Mouse (Mus musculus) MEL (cell line): ENCODE measurements around the gene Tgm1. TPM values are rescaled to one million over a fixed set of nuclear protein-coding genes. Genes with fewer than 3 reads are reported as not detected.

ENCODE experiments used
- DNase-seq: peaks from one replicate; pipeline ENCODE4 v3.0.0; 2011; ENCODE audit warnings: low read depth, low spot score
- H3K27ac ChIP-seq: 2 replicates; pipeline ENCODE4 v1.5.1; 2012; ENCODE audit warnings: low read depth, mild to moderate bottlenecking, control low read depth, low read length, moderate library complexity; ENCODE audit not compliant: control insufficient read depth
- H3K27me3 ChIP-seq, 2 experiments: fragments of 150-350 bp in 1 of 2; sonication (generic) in 1 of 2; 2 replicates each; pipeline ENCODE4 v1.6.1; 2012; ENCODE audit warnings: low read length in 2 of 2, mild to moderate bottlenecking in 2 of 2, improper control_type of control experiment in 1 of 2, moderate library complexity in 1 of 2; ENCODE audit not compliant: insufficient read depth in 2 of 2, control insufficient read depth in 1 of 2
- H3K36me3 ChIP-seq, 2 experiments: 2 replicates each; pipeline ENCODE4 v1.6.1; 2012 to 2014; ENCODE audit warnings: low read length in 2 of 2, improper control_type of control experiment in 1 of 2, inconsistent platforms in 1 of 2, mild to moderate bottlenecking in 1 of 2; ENCODE audit not compliant: insufficient read depth in 2 of 2, control insufficient read depth in 1 of 2
- H3K4me1 ChIP-seq, 2 experiments: fragments of 150-350 bp in 1 of 2; sonication (generic) in 1 of 2; 2 replicates each; pipeline ENCODE4 v1.6.1; 2012; ENCODE audit warnings: low read length in 2 of 2, improper control_type of control experiment in 1 of 2, mild to moderate bottlenecking in 1 of 2; ENCODE audit not compliant: insufficient read depth in 2 of 2, control insufficient read depth in 1 of 2
- H3K4me3 ChIP-seq, 2 experiments: fragments of 150-350 bp in 1 of 2; sonication (generic) in 1 of 2; 2 replicates each; pipeline ENCODE4 v1.5.1; 2012; ENCODE audit warnings: low read depth in 2 of 2, low read length in 2 of 2, mild to moderate bottlenecking in 2 of 2, moderate library complexity in 2 of 2, control low read depth in 1 of 2, improper control_type of control experiment in 1 of 2; ENCODE audit not compliant: control insufficient read depth in 1 of 2, insufficient read depth in 1 of 2
- H3K79me2 ChIP-seq: 2 replicates; pipeline ENCODE4 v1.6.1; 2012; ENCODE audit warnings: mild to moderate bottlenecking, low read length, moderate library complexity; ENCODE audit not compliant: control insufficient read depth, poor library complexity, insufficient read depth
- H3K9ac ChIP-seq: 2 replicates; pipeline ENCODE4 v1.6.1; 2012; ENCODE audit warnings: low read depth, mild to moderate bottlenecking, control low read depth, low read length, moderate library complexity; ENCODE audit not compliant: control insufficient read depth, poor library complexity, severe bottlenecking
- H3K9me3 ChIP-seq: fragments of 150-350 bp; sonication (generic); replicated peaks from 2 replicates; pipeline ENCODE4 v1.6.1; 2012; ENCODE audit warnings: mild to moderate bottlenecking, low read length, improper control_type of control experiment, moderate library complexity; ENCODE audit not compliant: insufficient read depth
- BHLHE40 ChIP-seq: IDR thresholded peaks from 2 replicates; pipeline ENCODE4 v1.6.1; 2012; ENCODE audit warnings: low read depth, mild to moderate bottlenecking, inconsistent platforms, low read length, improper control_type of control experiment, borderline replicate concordance
- CHD1 ChIP-seq: IDR thresholded peaks from 2 replicates; pipeline ENCODE4 v1.6.1; 2012; ENCODE audit warnings: low read depth, mild to moderate bottlenecking, inconsistent platforms, low read length, improper control_type of control experiment
- CHD2 ChIP-seq: IDR thresholded peaks from 2 replicates; pipeline ENCODE4 v1.6.1; 2011; ENCODE audit warnings: low read length, improper control_type of control experiment
- CTCF ChIP-seq, 3 experiments: IDR thresholded peaks in 2 of 3; conservative IDR thresholded peaks in 1 of 3; 2 replicates each; pipeline ENCODE4 v1.5.1; 2011 to 2012; ENCODE audit warnings: low read length in 3 of 3, low read depth in 2 of 3, mild to moderate bottlenecking in 2 of 3, improper control_type of control experiment in 1 of 3, inconsistent platforms in 1 of 3, mixed read lengths in 1 of 3, moderate library complexity in 1 of 3; ENCODE audit not compliant: control insufficient read depth in 1 of 3, insufficient read depth in 1 of 3, poor library complexity in 1 of 3, severe bottlenecking in 1 of 3
- E2F4 ChIP-seq: IDR thresholded peaks from 2 replicates; pipeline ENCODE4 v1.6.1; 2011; ENCODE audit warnings: low read depth, low read length, improper control_type of control experiment, borderline replicate concordance
- ELF1 ChIP-seq: IDR thresholded peaks from 2 replicates; pipeline ENCODE4 v1.6.1; 2014; ENCODE audit warnings: low read depth, mild to moderate bottlenecking, inconsistent platforms, low read length, improper control_type of control experiment, moderate library complexity
- EP300 ChIP-seq, 2 experiments: IDR thresholded peaks; 2 replicates each; pipeline ENCODE4 v1.6.1; 2011; ENCODE audit warnings: improper control_type of control experiment in 2 of 2, low read length in 2 of 2, low read depth in 1 of 2, mild to moderate bottlenecking in 1 of 2
- ETS1 ChIP-seq: IDR thresholded peaks from 2 replicates; pipeline ENCODE4 v1.6.1; 2012; ENCODE audit warnings: low read depth, mild to moderate bottlenecking, inconsistent platforms, low read length, improper control_type of control experiment, moderate library complexity
- GABPA ChIP-seq: IDR thresholded peaks from 2 replicates; pipeline ENCODE4 v1.6.1; 2012; ENCODE audit warnings: low read depth, mild to moderate bottlenecking, inconsistent platforms, low read length, improper control_type of control experiment, moderate library complexity
- GATA1 ChIP-seq: IDR thresholded peaks from 2 replicates; pipeline ENCODE4 v1.6.1; 2011; ENCODE audit warnings: low read depth, low read length, improper control_type of control experiment
- HCFC1 ChIP-seq: IDR thresholded peaks from 2 replicates; pipeline ENCODE4 v1.6.1; 2012; ENCODE audit warnings: low read depth, mild to moderate bottlenecking, inconsistent platforms, low read length, improper control_type of control experiment, moderate library complexity
- JUND ChIP-seq: IDR thresholded peaks from 2 replicates; pipeline ENCODE4 v1.6.1; 2011; ENCODE audit warnings: low read depth, mild to moderate bottlenecking, improper control_type of control experiment, low read length
- KAT2A ChIP-seq: conservative IDR thresholded peaks from 2 replicates; pipeline ENCODE4 v1.6.1; 2012; ENCODE audit warnings: low read depth, low read length, improper control_type of control experiment, inconsistent platforms
- MAFK ChIP-seq: IDR thresholded peaks from 2 replicates; pipeline ENCODE4 v1.6.1; 2011; ENCODE audit warnings: low read depth, mild to moderate bottlenecking, low read length, improper control_type of control experiment, borderline replicate concordance
- MAX ChIP-seq: IDR thresholded peaks from 2 replicates; pipeline ENCODE4 v1.6.1; 2011; ENCODE audit warnings: low read length, improper control_type of control experiment
- MAZ ChIP-seq: IDR thresholded peaks from 2 replicates; pipeline ENCODE4 v1.6.1; 2012; ENCODE audit warnings: low read depth, mild to moderate bottlenecking, inconsistent platforms, low read length, improper control_type of control experiment
- MEF2A ChIP-seq: IDR thresholded peaks from 2 replicates; pipeline ENCODE4 v1.6.1; 2014; ENCODE audit warnings: low read depth, mild to moderate bottlenecking, inconsistent platforms, low read length, improper control_type of control experiment; ENCODE audit not compliant: poor library complexity, insufficient replicate concordance, severe bottlenecking; ENCODE audit errors: extremely low read depth
- MXI1 ChIP-seq: IDR thresholded peaks from 2 replicates; pipeline ENCODE4 v1.6.1; 2011; ENCODE audit warnings: mild to moderate bottlenecking, low read depth, low read length, improper control_type of control experiment
- MYB ChIP-seq: IDR thresholded peaks from 2 replicates; pipeline ENCODE4 v1.6.1; 2011; ENCODE audit warnings: mild to moderate bottlenecking, low read depth, low read length, improper control_type of control experiment
- NELFE ChIP-seq: IDR thresholded peaks from 2 replicates; pipeline ENCODE4 v1.6.1; 2011; ENCODE audit warnings: low read depth, low read length, improper control_type of control experiment
- POLR2A ChIP-seq, 2 experiments: IDR thresholded peaks; 2 replicates each; pipeline ENCODE4 v1.6.1; 2011 to 2012; ENCODE audit warnings: low read length in 2 of 2, mild to moderate bottlenecking in 2 of 2, control low read depth in 1 of 2, improper control_type of control experiment in 1 of 2, low read depth in 1 of 2, moderate library complexity in 1 of 2; ENCODE audit not compliant: control insufficient read depth in 1 of 2, insufficient read depth in 1 of 2, poor library complexity in 1 of 2
- POLR2AphosphoS2 ChIP-seq: IDR thresholded peaks from 2 replicates; pipeline ENCODE4 v1.6.1; 2011; ENCODE audit warnings: low read length, improper control_type of control experiment
- POLR2AphosphoS5 ChIP-seq: IDR thresholded peaks from 2 replicates; pipeline ENCODE4 v1.6.1; 2012; ENCODE audit warnings: low read depth, borderline replicate concordance, mild to moderate bottlenecking, inconsistent platforms, low read length, moderate library complexity, mixed read lengths
- RAD21 ChIP-seq: IDR thresholded peaks from 2 replicates; pipeline ENCODE4 v1.6.1; 2011; ENCODE audit warnings: mild to moderate bottlenecking, low read depth, low read length, improper control_type of control experiment
- SIN3A ChIP-seq: IDR thresholded peaks from 2 replicates; pipeline ENCODE4 v1.6.1; 2012; ENCODE audit warnings: low read length, improper control_type of control experiment, inconsistent platforms
- SMC3 ChIP-seq: IDR thresholded peaks from 2 replicates; pipeline ENCODE4 v1.6.1; 2011; ENCODE audit warnings: low read depth, low read length, improper control_type of control experiment
- TAL1 ChIP-seq: IDR thresholded peaks from 2 replicates; pipeline ENCODE4 v1.6.1; 2012; ENCODE audit warnings: mild to moderate bottlenecking, inconsistent platforms, low read length, moderate library complexity, mixed read lengths
- TBP ChIP-seq: IDR thresholded peaks from 2 replicates; pipeline ENCODE4 v1.8.0; 2011; ENCODE audit warnings: low read depth, low read length, improper control_type of control experiment
- TCF12 ChIP-seq: IDR thresholded peaks from 2 replicates; pipeline ENCODE4 v1.6.1; 2014; ENCODE audit warnings: low read depth, mild to moderate bottlenecking, inconsistent platforms, low read length, improper control_type of control experiment, moderate library complexity
- UBTF ChIP-seq: IDR thresholded peaks from 2 replicates; pipeline ENCODE4 v1.6.1; 2012; ENCODE audit warnings: low read depth, mild to moderate bottlenecking, inconsistent platforms, low read length, improper control_type of control experiment, moderate library complexity, borderline replicate concordance; ENCODE audit not compliant: insufficient read depth
- USF1 ChIP-seq: IDR thresholded peaks from 2 replicates; pipeline ENCODE4 v1.6.1; 2014; ENCODE audit warnings: low read depth, mild to moderate bottlenecking, inconsistent platforms, low read length, improper control_type of control experiment, moderate library complexity
- USF2 ChIP-seq, 2 experiments: IDR thresholded peaks; 2 replicates each; pipeline ENCODE4 v1.6.1; 2011 to 2012; ENCODE audit warnings: improper control_type of control experiment in 2 of 2, low read length in 2 of 2, borderline replicate concordance in 1 of 2, inconsistent platforms in 1 of 2, low read depth in 1 of 2, mild to moderate bottlenecking in 1 of 2; ENCODE audit not compliant: insufficient read depth in 1 of 2
- ZKSCAN1 ChIP-seq: IDR thresholded peaks from 2 replicates; pipeline ENCODE4 v1.6.1; 2012; ENCODE audit warnings: low read depth, mild to moderate bottlenecking, inconsistent platforms, low read length, improper control_type of control experiment, moderate library complexity
- ZMIZ1 ChIP-seq: IDR thresholded peaks from 2 replicates; pipeline ENCODE4 v1.6.1; 2012; ENCODE audit warnings: low read depth, mild to moderate bottlenecking, inconsistent platforms, low read length, improper control_type of control experiment, moderate library complexity
- ZNF384 ChIP-seq: IDR thresholded peaks from 2 replicates; pipeline ENCODE4 v1.6.1; 2012; ENCODE audit warnings: low read depth, mild to moderate bottlenecking, inconsistent platforms, low read length, improper control_type of control experiment
- polyA plus RNA-seq, 2 experiments: library from polyadenylated mRNA; stranded (reverse) in 1 of 2; unstranded in 1 of 2; fragments of >175 nt in 1 of 2; fragments of >200 nt in 1 of 2; gene quantifications; 2 replicates each; pipeline versions ENCODE4 v1.2.1 to v1.2.4; 2012; ENCODE audit warnings: low replicate concordance in 2 of 2, low read depth in 1 of 2; ENCODE audit not compliant: insufficient read length in 2 of 2, insufficient read depth in 1 of 2, missing spikeins in 1 of 2
- total RNA-seq: library from RNA; depleted of rRNA; stranded (reverse); fragments of 300-350 nt; gene quantifications from 2 replicates; pipeline ENCODE4 v1.2.3, GENCODE M21; 2012

The Tgm1 gene
- total and polyA plus RNA-seq, 3 experiments, result 6.2 to 11.4 TPM; not detected in 1

DNA sequence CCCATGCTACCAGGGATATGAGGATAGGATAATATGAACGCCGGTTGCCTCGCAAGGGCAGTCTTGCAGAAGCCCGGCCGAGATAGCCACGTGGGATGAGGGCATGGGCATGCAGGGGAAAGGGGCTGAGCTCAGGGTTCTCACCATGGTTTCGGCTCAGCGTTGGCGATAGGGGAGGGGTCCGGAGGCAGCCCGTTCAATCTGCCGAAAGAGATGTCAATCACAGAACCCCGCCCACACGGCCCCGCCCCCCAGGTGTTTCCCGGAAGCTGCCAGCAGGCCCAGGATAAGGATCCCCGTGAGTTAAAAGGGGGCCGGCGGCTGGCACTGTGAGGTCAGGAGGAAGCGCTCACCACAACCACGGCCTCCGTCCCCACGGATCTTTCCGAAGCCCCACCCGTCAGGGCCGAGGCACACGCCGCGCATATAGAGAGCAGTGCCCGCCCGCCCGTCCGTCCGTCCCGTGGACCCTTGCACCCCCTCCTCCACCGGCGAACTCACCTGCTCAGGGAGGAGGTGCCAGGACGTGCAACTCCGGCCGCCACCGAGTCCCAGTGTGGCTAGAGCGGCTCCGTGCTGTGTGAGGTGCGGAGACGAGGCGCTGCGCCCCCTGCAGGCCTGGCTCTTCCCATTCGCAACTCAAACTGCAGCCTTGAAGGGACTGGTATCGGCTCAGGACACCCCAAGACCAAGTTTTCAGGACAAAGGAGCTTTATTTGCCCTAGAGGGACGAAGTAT, 8.1 kb upstream of the Tgm1 start, which contains the start of gene Rabggta:
Rabggta (minus strand) TSS at position 564 of the 738 bp plus-strand sequence.
- no peaks in the 10 kb centered on the region for H3K9me3 ChIP-seq
- peak within 1 kb of the TSS; percentile 84 to 90 for H3K4me3 ChIP-seq
- H3K9ac ChIP-seq, result peak within 1 kb of the TSS; percentile 83
- H3K4me1 ChIP-seq, result peaks cover 11 to 12% of the 10 kb centered on the region in 2 experiments
- DNase-seq, result peak; percentile 97
- H3K27ac ChIP-seq, result peak within 1 kb of the TSS; percentile 88
- H3K79me2 ChIP-seq, result peaks cover 2% of the 10 kb centered on the region; the same call in 1 of the 2 replicates
- H3K27me3 ChIP-seq, result no peaks in the 10 kb centered on the region
- peaks cover 0 to 14% of the 10 kb centered on the region in 2 experiments; a peak in 2 of 4 replicates for H3K36me3 ChIP-seq
- TF ChIP-seq MXI1, result peak; percentile 93
- peak; percentile 87 for TF ChIP-seq HCFC1
- TF ChIP-seq TBP, result peak; percentile 79
- no peak for TF ChIP-seq MYB
- peak; percentile 85 for TF ChIP-seq SIN3A
- no peak for TF ChIP-seq UBTF
- peak; percentile 73 to 95 (median 92) for TF ChIP-seq CTCF (IDR thresholded peaks at IDR 0.05 in 2 of 3, conservative IDR thresholded peaks at IDR 0.05 in 1 of 3; ENCODE audit: control insufficient read depth in 1 of 3, insufficient read depth in 1 of 3, low read depth in 2 of 3, low read length in 3 of 3, poor library complexity in 1 of 3, severe bottlenecking in 1 of 3)
- peak; percentile 81 for TF ChIP-seq ELF1
- peak; percentile 73 for TF ChIP-seq TCF12
- no peak for TF ChIP-seq KAT2A
- TF ChIP-seq CHD2, result no peak
- TF ChIP-seq EP300 (IDR thresholded peaks at IDR 0.05; ENCODE audit: low read depth in 1 of 2, low read length in 2 of 2), result peak in 1 of 2 experiments; percentile 38; a peak in 3 of 4 replicates
- TF ChIP-seq MAFK, result no peak
- TF ChIP-seq ZNF384, result no peak
- no peak for TF ChIP-seq MEF2A
- no peak; the same call in 1 of the 2 replicates for TF ChIP-seq RAD21
- TF ChIP-seq GABPA, result peak; percentile 75; the same call in 1 of the 2 replicates
- no peak for TF ChIP-seq GATA1
- TF ChIP-seq JUND, result no peak
- TF ChIP-seq NELFE, result peak; percentile 60
- TF ChIP-seq ZKSCAN1, result no peak
- TF ChIP-seq SMC3, result peak; percentile 29
- TF ChIP-seq POLR2AphosphoS5, result no peak
- peak; percentile 41 for TF ChIP-seq USF1
- TF ChIP-seq MAZ, result peak; percentile 91
- no peak for TF ChIP-seq USF2 (IDR thresholded peaks at IDR 0.05; ENCODE audit: borderline replicate concordance in 1 of 2, insufficient read depth in 1 of 2, low read depth in 1 of 2, low read length in 2 of 2)
- TF ChIP-seq TAL1, result no peak
- TF ChIP-seq POLR2AphosphoS2, result no peak; the same call in 1 of the 2 replicates
- TF ChIP-seq ETS1, result peak; percentile 64; the same call in 1 of the 2 replicates
- TF ChIP-seq POLR2A (IDR thresholded peaks at IDR 0.05; ENCODE audit: control insufficient read depth in 1 of 2, insufficient read depth in 1 of 2, low read depth in 1 of 2, low read length in 2 of 2, poor library complexity in 1 of 2), result peak; percentile 62 to 76; a peak in 3 of 4 replicates
- TF ChIP-seq BHLHE40, result no peak
- TF ChIP-seq CHD1, result no peak
- TF ChIP-seq MAX, result peak; percentile 51; the same call in 1 of the 2 replicates
- TF ChIP-seq E2F4, result no peak
- peak; percentile 50; the same call in 1 of the 2 replicates for TF ChIP-seq ZMIZ1
